Mouse (Mus musculus) forebrain, embryonic 15.5 days (tissue): ENCODE results near the gene Rbm10. TPM values are rescaled to one million over a fixed set of nuclear protein-coding genes. Genes with fewer than 3 reads are reported as not detected.

Source experiments
- polyA plus RNA-seq: library from polyadenylated mRNA; unstranded; fragments of >200 nt; fragmentation: Nextera tagmentation; extraction: Ambion mirVana; gene quantifications from 2 replicates; pipeline ENCODE4 v1.2.1, GENCODE M21; 2015

Gene Rbm10
- polyA plus RNA-seq, 1 experiment from 2014 or later, result 66.9 TPM

Other genes starting within 250 kb of the Rbm10 start
- 7.4 TPM in 2 replicates for gene Jade3, start 191.8 kb upstream of the Rbm10 start, polyA plus RNA-seq
- gene Rgn, start 67.7 kb upstream of the Rbm10 start, polyA plus RNA-seq, result 0.24 and 0.49 TPM in 2 replicates
- gene Ndufb11, start 116 bp downstream of the Rbm10 start, polyA plus RNA-seq, result 192 and 199 TPM in 2 replicates
- gene Uba1, start 40.8 kb downstream of the Rbm10 start, polyA plus RNA-seq, result 407 and 417 TPM in 2 replicates
- 133 and 137 TPM in 2 replicates for gene Cdk16, start 70.5 kb downstream of the Rbm10 start, polyA plus RNA-seq
- gene Usp11, start 86.4 kb downstream of the Rbm10 start, polyA plus RNA-seq, result 85.3 and 86.6 TPM in 2 replicates
- 224 and 234 TPM in 2 replicates for gene Araf, start 180.3 kb downstream of the Rbm10 start, polyA plus RNA-seq